In the genomic region with DNA sequence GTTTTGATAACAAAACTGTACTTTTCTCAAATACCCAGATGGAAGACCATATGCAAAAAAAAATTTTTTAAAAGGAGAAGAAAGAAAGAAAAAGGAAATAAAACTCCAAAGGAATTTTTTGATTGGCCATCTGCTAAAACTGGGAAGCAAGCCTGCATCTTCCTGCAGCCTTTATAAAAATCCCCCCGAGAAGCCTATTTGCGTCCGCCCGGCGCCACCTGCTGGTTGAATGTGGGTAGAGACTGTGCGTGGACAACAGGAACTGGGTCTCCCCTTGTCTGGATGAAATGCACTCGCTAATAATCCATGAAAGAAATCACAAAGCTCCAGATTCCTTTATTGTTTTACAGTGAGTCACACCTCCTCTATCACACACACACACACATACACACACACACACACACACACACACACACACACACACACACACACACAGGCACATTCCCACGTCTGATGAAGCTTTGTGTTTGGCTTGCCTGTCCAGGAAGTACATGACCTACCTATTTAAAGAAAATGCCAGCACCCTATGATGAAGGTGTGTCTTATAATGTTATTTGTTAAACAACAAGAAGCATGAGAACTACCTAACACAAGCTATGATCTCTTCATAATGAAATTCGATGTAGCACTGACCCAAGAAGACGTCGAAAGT, we compare ENCODE assay signal across 8 mouse cellular contexts. TPM values are rescaled to one million over a fixed set of nuclear protein-coding genes. Genes with fewer than 3 reads are reported as not detected.
DNase-seq lines count a peak whose midpoint lies in the region; ATAC-seq lines count a peak whose summit lies in the region.

No protein-coding gene starts in this region.

- peak; percentile 56; the same call in 1 of the 2 replicates for ATAC-seq in lung, embryonic 16.5 days (ENCODE audit: low read depth)

- no peaks in the 10 kb centered on the region for H3K9me3 ChIP-seq in lung, embryonic 16.5 days (ENCODE audit: control insufficient read depth, low read length)

- no peaks in the 10 kb centered on the region for H3K4me1 ChIP-seq in lung, embryonic 16.5 days (replicated peaks; ENCODE audit: control insufficient read depth, insufficient read depth, low read length)

- H3K9ac ChIP-seq in lung, embryonic 16.5 days (ENCODE audit: low read length), result no peak overlapping the region

- H3K27ac ChIP-seq in lung, embryonic 16.5 days (ENCODE audit: low read length), result no peak overlapping the region

- WGBS in lung, embryonic 16.5 days, result 30% methylated on average over 11 of the region's 11 CpGs

- no peak overlapping the region for H3K4me2 ChIP-seq in lung, embryonic 16.5 days (ENCODE audit: low read depth, low read length)

- H3K36me3 ChIP-seq in lung, embryonic 16.5 days (ENCODE audit: control insufficient read depth, insufficient read depth, low read length), result no peaks in the 10 kb centered on the region

- H3K27me3 ChIP-seq in lung, embryonic 16.5 days (ENCODE audit: control insufficient read depth, insufficient read depth, low read depth, low read length), result no peaks in the 10 kb centered on the region

- no peak overlapping the region for H3K4me3 ChIP-seq in lung, embryonic 16.5 days (ENCODE audit: low read length)

- DNase-seq in CD4-positive helper T cell, adult 2 months (ENCODE audit: low read depth, low spot score), result peak; percentile 17
- DNase-seq in adrenal gland, adult 18-20 months (ENCODE audit: low spot score in 2 of 2), result peak; percentile 77 to 79
- peak; percentile 88 for DNase-seq in embryo, embryonic 11 days
- peak; percentile 70 for DNase-seq in heart, adult 8-10 months (ENCODE audit: low spot score)
- peak; percentile 85 for DNase-seq in layer of hippocampus, adult 11-12 months (ENCODE audit: low spot score)
- DNase-seq in retina, postnatal 7 days (ENCODE audit: low read depth, low spot score), result peak; percentile 72
- DNase-seq in urinary bladder, adult 2 months (ENCODE audit: low spot score), result peak; percentile 47

RNA-seq across cellular contexts. Expression of a gene that starts 49.1 kb away (rescaled TPM):
- total RNA-seq in adrenal gland, adult 18-20 months (2021), result 1 to 10 TPM; 2.2 to 5.7 TPM
- 1 to 10 TPM; 1.5 to 2.7 (median 1.8) TPM for total RNA-seq in heart, adult 8-10 months (2022)
- 0.55 and 0.60 TPM in 2 replicates for polyA plus RNA-seq in lung, embryonic 16.5 days (2015; fragmentation: Nextera tagmentation; extraction: Ambion mirVana)
- polyA plus RNA-seq in urinary bladder, adult 2 months (2012; rRNA removed), result 1.1 and 1.5 TPM in 2 replicates

Comparison
In these comparisons a context has a peak if more than half of its experiments do, and no peak if none do; other contexts are left out.
1. DNase-seq: peak in every context shown above with its lines; median percentile 88 in embryo, embryonic 11 days; 85 in layer of hippocampus, adult 11-12 months; 78 in adrenal gland, adult 18-20 months; 72 in retina, postnatal 7 days; 70 in heart, adult 8-10 months; 47 in urinary bladder, adult 2 months; 17 in CD4-positive helper T cell, adult 2 months.